Mouse (Mus musculus): ENCODE data around the gene Znrf2. TPM values are rescaled to one million over a fixed set of nuclear protein-coding genes. Genes with fewer than 3 reads are reported as not detected.
"Not testable (repeated sequence)": the region's sequence is repeated elsewhere in the genome, so short reads cannot be mapped to it uniquely, and the experiment has no call there.

Gene Znrf2
- total RNA-seq, 1 experiment from 2014 or later = 85.1 TPM

DNA sequence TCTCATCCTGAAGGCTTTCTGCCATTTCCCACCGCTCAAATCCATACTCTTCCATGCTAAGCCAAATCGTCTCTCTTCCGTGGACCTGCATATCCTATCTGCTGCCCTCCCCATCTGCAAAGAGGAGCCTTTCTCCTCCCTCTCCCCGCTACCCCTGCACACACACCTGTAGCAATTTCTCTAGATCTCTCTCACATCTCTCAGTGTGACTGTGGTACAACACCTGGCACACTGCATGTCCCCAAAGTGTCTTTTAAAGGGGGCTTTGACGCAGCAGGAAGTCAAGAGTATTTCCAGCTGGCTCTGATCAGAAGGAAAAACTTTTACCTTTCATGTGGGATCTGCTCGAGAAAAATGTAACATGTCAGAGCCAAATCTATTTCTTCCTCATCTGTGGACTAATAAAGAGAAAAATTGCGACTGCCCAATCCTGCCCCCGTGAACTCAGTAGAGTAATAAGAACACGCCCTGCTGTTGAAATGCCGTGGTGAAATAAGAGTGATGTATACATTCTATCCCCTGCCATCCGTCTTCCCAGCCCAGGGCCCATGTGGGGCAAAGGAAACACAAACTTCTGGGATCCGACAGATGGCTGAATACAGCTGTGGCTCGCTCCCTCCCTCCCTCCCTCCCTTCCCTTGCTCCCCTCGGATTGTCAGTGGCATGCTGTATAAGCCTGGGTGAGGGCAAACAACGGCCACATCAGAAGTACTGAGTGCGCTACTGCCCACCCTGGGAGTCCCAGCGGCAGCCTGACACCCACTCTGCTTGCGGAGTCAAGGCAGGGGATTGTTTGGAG is 12.5 kb upstream of the Znrf2 start:
- ATAC-seq (ENCODE audit: extremely low read depth, insufficient number of reproducible peaks, low FRiP score, poor library complexity, severe bottlenecking) = no peak

DNA sequence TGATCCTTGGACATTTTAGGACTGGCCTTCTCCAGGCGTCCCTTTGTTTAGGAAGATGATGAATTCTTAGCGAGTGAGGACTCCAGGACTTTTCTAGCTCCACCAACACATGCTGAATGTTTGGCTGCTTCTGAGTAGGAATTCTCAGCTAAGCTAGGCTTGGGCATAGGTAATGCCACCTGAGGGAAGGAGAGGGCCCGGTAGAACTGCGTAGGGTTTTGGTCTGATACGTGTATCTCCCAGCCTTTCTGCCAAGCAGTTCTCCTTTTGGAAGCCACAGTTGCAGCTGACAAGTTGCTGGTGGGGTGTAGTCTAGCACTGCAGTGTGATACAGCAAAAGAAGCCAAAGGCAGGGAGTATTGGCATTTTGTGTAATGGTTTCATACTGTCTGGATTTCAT is 10.9 kb upstream of the Znrf2 start:
- ATAC-seq (ENCODE audit: extremely low read depth, insufficient number of reproducible peaks, low FRiP score, poor library complexity, severe bottlenecking) = no peak

DNA sequence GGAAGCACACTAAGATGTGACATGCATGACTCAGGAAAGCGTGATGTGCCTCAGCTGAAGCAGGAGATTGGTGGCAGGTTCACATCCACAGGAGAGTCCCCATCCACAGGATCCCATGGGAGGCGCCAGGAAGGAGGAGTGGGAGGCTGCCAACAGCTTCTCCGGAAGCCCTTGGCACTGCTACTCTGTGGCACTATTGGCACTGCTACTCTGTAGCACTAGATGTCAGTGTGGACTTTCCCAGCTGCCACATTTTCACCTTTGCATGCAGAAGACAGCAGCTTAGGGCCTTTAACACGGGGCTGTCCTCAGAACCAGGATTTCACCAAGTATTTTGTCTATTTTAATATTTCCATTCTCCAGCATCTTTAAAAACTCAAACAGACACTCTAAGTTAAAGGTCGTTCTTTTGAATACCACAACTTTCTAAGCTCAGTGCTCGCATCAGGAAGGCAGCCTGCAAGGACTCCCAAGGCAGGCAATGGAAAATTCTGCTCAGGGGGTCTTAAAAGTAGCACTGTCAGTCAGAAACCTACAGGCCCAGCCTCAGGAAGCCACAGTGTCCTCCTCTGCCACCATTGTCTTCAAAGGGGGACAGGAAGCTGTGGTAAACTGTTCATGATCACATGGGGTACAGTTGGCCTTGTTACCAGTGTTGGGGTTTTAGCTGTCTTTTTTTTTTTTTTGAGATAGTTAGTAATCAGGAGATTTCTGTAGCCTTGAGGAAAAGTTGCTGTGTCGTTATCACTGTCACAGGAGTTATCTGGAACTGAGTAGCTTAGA is 7.0 kb upstream of the Znrf2 start:
- ATAC-seq (ENCODE audit: extremely low read depth, insufficient number of reproducible peaks, low FRiP score, poor library complexity, severe bottlenecking) = peak; percentile 47; the same call in 1 of the 2 replicates

DNA sequence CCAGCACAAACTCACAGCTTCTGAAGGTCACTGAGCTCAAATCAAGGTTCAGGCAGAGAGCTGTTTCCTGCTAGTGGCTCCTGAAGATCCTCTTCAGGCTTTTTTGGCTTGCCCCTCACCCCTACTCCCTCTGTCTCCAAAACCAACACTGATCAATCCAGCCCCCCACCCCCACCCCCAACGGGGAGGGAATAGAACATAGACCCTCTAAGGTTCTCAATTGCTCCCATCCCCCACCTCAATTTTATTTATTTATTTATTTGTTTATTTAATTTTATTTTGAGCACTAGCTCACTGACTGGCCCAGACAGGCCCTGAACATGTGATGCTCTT is 6.4 kb upstream of the Znrf2 start:
- no peak for ATAC-seq (ENCODE audit: extremely low read depth, insufficient number of reproducible peaks, low FRiP score, poor library complexity, severe bottlenecking)

DNA sequence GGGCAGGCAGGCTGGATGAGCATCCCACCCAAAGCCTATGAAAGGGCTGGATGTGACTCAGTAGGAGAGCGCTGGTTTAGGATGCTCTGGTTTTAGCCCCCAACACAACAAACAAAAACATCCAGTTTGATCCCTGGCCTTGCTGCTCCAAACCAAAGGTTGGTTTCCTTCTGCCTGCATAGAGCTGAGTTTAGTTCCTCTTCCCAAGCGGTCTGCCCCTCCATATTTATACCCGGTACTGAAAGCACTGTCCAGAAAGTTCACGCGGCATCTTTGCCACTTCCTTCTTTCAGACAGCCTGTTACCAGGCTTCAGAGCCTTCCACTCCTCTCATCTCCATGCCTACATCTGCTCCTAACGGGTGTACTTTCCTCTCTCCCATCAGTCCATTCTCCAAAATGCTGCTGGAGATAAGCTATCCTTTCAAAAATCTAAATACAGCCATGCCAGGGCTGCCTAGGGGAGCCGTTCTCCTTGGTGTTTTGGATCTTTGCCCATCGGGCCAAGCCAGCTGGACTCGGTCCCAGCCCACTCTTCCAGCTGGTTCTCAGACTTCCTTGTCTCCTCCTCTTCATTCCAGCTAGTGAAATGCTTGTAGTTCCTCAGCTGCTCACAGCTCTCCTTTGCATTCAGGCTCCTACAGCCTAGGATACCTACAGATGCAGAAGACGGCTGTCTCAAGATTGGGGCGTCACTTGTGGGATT is 5.0 kb upstream of the Znrf2 start:
- ATAC-seq (ENCODE audit: extremely low read depth, insufficient number of reproducible peaks, low FRiP score, poor library complexity, severe bottlenecking) = 0 out of 2 replicates have a peak, but pooled peaks have one; percentile 18

DNA sequence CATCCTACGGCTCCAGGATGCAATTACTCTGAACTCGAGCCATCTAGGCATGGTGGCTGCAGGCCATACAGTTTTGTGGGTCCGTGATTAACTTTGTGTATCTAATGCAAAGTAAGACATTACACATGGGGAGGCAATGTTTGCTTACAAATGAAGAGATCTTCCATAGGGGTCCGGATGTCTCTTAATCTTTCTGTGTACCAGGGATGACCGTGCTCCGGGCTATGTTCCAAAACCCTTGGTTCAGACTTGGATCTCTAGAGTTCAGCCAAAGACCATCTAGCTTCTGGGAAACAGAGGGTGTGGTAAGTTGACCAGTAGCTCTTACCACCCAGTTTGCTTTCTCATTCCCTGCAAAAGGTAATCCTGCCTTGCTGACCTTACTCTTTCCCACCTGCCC is 4.4 kb upstream of the Znrf2 start:
- ATAC-seq (ENCODE audit: extremely low read depth, insufficient number of reproducible peaks, low FRiP score, poor library complexity, severe bottlenecking) = no peak

DNA sequence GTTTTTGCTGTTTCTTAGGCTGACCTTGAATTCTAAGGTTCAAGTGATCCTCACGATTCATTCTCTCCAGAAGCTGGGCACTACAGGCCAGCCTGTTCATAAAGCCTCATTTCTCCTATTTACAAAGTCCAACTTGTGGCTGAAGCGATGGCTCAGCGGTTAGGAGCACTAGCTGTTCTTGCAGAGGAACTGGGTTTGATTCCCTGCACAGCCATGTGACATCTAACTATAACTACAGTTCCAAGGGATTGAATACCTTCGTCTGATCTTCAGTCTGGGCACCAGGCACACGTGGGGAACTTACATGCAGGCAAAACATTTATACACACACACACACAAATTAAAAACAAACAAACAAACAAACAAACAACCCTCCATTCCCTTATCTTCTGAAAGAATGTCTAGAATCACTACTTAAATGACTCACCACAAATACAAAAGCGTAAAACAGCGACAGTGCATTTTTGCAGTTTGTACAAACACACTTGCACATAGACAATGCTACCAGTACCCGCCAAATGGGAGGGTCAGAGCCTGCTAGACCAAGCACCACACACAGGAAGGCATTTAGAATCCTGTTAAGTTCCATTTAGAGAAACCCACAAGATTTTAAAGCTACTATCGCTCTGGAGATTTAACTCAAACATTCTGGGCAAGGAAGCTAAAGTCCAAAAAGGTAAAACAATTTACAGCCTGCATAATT is 1.1 kb upstream of the Znrf2 start:
- no peak for ATAC-seq (ENCODE audit: extremely low read depth, insufficient number of reproducible peaks, low FRiP score, poor library complexity, severe bottlenecking)

DNA sequence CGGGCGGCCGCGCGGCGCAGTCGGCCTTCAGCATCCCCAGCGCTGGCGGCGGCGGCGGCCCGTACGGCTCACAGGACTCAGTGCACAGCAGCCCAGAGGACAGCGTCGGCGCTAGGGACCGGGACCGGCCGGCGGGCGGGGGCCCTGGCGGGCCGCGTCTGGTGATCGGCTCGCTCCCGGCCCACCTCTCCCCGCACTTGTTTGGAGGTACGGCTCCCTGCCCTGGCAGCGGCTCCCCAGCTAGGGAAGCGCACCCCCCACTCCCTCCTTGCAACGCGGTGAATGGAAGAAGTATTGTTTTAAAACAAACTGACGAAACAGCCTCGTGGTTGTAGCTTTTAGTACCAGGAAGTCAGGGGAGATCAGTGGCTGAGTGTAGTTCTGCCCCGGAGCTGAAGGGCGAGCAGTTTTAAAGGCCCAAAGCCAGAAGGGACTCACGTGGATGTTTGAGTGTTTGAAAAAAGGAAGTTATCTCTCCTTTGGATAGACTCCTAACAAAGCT is 601 bp downstream of the Znrf2 start:
- peak; percentile 65 for ATAC-seq (ENCODE audit: extremely low read depth, insufficient number of reproducible peaks, low FRiP score, poor library complexity, severe bottlenecking)

DNA sequence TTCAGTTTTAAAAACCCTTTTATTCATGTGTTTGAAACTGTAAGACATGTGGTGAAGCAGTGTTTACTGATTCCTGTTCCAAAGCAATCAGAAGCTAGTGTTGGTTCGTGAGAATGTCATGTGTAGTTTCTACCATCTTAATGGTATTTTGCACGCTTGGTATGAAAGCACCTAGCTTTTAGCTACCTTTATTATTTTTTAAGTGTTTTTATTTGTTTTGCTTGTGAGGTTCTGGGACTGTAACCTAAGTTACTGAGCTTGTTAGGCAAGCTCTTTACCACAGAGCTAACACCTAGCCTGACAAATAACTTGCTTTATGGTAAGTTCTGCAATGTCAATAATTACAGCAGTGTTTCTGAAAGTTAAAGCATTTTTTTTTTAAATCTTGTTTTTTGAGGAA is 1.7 kb downstream of the Znrf2 start:
- no peak for ATAC-seq (ENCODE audit: extremely low read depth, insufficient number of reproducible peaks, low FRiP score, poor library complexity, severe bottlenecking)

DNA sequence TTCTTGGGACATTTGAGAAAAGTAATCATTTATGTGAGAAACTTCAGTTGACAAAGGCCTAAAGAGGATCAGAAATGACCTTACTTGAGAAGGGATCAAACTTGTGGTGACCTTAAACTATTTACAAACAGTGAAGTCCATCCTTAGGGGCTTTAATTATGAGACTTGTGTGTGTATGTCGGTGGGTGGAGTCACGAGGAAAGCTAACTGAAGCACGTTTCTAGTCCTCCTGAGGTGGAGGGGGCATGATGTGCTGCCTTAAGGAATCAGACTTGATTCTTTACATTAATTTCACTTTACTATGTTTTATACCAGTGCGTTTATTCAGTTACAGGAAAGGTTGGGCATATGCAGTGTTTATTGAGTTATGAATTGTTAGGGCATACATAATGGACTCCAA is 2.6 kb downstream of the Znrf2 start:
- no peak for ATAC-seq (ENCODE audit: extremely low read depth, insufficient number of reproducible peaks, low FRiP score, poor library complexity, severe bottlenecking)

DNA sequence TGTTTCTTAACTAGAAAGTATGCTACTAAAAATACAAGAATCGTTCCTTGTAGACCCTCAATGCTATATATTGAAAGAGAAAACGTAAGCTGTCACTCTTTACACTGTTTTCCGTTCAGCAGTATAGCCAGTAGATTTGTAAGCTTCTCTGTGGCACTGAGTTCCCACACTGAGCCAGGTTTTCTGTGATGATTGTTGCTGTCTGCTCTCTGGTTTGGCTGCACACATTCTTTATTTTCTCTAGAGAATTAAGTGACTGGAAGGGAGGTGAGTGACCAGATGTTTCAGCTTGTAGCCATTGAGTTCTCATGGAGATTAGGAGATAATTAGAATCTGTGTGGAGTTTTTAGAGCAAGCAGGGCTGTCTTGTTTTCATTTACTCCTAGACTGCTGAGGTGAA is 3.0 kb downstream of the Znrf2 start:
- no peak for ATAC-seq (ENCODE audit: extremely low read depth, insufficient number of reproducible peaks, low FRiP score, poor library complexity, severe bottlenecking)

DNA sequence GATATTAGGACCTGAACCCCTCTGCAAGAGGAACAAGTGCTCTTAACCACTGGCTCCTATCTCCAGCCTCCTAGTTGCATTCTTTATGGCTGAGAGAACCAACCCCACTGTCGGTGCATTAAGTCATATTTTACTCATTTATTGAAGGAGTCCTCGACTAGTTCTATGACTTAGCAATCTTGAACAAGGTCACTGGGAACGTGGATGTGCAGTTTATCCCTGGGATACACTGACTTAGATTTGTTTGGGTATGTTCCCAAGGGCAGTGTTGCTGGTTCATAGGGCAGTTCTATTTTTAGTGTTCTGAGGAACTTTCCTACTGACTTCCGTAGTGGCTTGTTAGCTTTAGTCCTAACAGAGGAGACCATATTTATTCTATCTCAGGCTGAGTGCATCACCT is 5.6 kb downstream of the Znrf2 start:
- no peak for ATAC-seq (ENCODE audit: extremely low read depth, insufficient number of reproducible peaks, low FRiP score, poor library complexity, severe bottlenecking)

DNA sequence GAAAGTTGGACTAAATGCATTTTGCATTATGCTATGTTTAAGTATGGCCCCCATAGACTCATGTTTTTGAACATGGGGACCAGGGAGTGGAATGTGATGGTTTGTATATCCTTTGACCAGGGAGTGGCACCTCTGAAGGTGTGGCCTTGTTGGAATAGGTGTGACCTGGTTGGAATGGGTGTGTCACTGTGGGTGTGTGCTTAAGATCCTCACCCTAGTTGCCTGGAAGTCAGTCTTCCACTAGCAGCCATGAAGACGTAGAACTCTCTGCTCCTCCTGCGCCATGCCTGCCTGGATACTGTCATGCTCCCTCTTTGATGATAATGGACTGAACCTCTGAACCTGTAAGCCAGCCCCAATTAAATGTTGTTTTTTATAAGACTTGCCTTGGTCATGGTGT is 7.8 kb downstream of the Znrf2 start:
- ATAC-seq (ENCODE audit: extremely low read depth, insufficient number of reproducible peaks, low FRiP score, poor library complexity, severe bottlenecking) = not testable (repeated sequence)

DNA sequence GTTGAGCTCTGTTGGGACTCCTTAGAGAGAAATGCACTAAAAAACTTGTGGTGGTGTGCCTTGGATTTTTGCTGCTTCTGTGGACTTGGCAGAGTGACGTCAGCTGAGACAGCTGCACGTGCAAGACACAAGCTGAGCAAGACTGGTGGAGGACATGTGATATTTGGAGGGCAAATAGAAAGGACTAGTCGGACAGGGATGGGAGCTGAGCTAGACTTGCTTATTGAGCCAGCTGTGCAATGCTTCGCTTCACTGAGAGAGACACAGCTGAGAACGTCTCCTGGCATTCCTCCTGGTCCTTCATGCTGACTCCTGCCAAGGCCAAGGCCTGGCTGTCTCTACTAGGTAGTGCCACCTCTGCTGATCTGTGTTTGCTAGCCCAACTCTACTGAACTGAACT is 10.8 kb downstream of the Znrf2 start:
- no peak for ATAC-seq (ENCODE audit: extremely low read depth, insufficient number of reproducible peaks, low FRiP score, poor library complexity, severe bottlenecking)

DNA sequence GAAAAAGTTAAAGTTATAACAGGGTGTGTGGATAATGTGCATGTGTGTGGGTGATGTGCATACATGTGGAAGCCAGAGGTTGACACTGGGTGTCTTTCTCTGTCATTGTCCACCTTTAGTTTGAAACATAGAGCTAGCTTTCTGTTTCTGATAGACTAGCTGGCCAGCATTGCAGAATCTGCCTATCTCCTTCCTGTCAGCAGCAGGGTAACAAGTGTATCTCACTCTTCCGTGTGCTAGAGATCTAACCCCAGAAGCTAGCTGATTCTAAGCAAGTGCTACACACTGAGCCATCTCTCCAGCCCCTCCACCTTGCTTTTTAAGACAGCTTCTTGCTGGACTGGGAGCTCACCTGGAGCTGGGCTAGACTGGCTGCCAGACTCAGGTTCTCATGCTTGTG is 11.6 kb downstream of the Znrf2 start:
- ATAC-seq (ENCODE audit: extremely low read depth, insufficient number of reproducible peaks, low FRiP score, poor library complexity, severe bottlenecking) = no peak

DNA sequence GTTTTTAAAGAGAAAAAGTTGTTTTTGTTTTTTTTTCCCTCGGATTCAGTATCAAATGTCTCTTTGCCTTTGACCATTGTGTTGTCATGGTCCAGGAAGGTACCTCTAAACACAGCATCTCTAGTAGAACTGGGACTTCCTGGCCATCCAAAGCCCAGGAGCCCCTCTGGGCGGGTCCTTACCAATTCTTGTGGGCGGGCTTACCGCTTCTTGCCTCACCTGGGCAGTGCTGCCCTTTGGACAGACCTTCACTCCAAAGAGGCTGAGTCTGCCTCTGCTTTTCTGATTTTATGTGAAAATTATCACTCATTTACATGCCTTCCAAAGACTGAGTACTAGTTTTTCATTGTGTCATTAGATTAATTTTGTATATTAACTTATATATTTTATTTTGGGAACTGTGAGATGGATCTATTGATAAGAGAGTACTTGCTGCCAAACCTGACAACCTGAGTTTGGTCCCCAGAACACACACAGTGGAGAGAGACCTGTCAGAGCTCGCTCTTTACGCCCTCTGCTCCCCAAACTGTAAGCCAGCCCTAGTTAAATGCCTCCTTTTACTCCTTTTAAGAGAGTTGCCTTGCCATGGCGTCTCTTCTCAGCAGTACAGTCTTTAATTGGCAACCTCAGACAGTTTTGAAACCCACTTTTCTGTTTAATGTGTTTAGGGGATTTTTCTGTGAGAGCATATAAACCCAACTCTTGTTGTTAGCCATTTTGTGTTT is 13.5 kb downstream of the Znrf2 start:
- ATAC-seq (ENCODE audit: extremely low read depth, insufficient number of reproducible peaks, low FRiP score, poor library complexity, severe bottlenecking) = no peak

DNA sequence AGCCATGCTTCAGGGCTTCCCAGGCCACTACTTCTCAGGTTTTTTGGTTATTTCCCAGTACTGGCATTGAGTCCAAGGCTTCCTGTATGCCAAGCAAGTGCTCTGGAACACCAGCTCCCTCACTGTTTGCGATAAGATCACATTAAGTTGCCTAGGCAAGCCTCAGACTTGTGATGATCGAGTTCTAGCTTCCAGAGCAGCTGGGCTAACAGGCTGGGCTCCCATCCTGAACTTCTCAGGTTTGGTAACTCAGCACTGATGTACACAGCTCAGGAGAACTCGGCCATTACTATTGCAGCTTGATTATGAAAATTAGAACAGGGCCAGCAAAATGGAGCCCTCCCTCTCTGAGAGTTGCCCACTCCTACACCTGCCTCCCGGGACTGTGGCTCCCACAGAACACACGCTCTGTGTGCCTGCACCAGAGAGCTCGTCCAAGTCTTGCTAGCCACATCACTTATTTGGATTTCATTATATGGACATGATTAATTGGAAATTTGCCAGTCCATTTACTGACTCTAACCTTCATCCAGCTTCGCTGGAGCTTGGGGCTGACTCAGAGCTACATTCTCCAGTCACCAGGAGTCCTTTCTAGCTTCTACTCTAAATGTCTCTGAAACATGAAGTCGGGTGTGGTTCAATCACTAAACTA is 14.5 kb downstream of the Znrf2 start:
- ATAC-seq (ENCODE audit: extremely low read depth, insufficient number of reproducible peaks, low FRiP score, poor library complexity, severe bottlenecking) = no peak

DNA sequence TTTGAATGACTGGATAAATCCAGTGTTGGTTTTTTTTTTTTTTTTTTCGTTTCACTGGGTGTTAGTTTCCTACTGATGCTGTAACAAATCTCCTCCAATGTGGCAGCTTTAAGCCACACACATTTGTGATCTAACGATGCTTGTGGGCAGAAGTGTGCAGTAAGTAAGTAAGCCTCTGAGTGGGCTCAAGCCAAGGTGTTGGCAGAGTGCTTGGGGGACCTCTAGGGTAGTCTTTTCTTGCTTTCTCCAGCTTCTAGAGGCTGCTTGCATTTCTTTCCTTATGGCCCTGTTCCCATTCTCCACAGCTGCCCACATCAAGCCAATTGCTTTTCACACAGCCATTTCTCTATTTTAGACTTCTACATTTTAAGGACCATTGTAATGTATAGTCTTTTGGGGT is 16.7 kb downstream of the Znrf2 start:
- no peak for ATAC-seq (ENCODE audit: extremely low read depth, insufficient number of reproducible peaks, low FRiP score, poor library complexity, severe bottlenecking)

Measured in neutrophil, adult 5-6 weeks (primary cell).